Mouse (Mus musculus) heart, embryonic 12.5 days (tissue): ENCODE data around the gene Gm17657. TPM values are rescaled to one million over a fixed set of nuclear protein-coding genes. Genes with fewer than 3 reads are reported as not detected.
"Not testable (repeated sequence)": the region's sequence is repeated elsewhere in the genome, so short reads cannot be mapped to it uniquely, and the experiment has no call there.

ENCODE experiments used
- ATAC-seq: fragments of 200-750 bp; cut with Nextera tagmentation; 2 replicates; pipeline ENCODE4 v1.8.0; 2017; ENCODE audit warnings: moderate TSS enrichment, moderate library complexity; ENCODE audit not compliant: insufficient number of reproducible peaks, low FRiP score
- H3K27ac ChIP-seq: fragments of 300-500 bp; sonication (generic); 2 replicates; pipeline ENCODE4 v1.5.1; 2016; ENCODE audit warnings: mild to moderate bottlenecking, moderate library complexity; ENCODE audit not compliant: poor library complexity, severe bottlenecking
- H3K27me3 ChIP-seq: fragments of 300-500 bp; sonication (generic); replicated peaks from 2 replicates; pipeline ENCODE4 v1.6.1; 2016; ENCODE audit warnings: mild to moderate bottlenecking, moderate library complexity
- H3K36me3 ChIP-seq: fragments of 300-500 bp; sonication (generic); 2 replicates; pipeline ENCODE4 v1.6.1; 2016; ENCODE audit warnings: mild to moderate bottlenecking, moderate library complexity
- H3K4me1 ChIP-seq: fragments of 300-500 bp; sonication (generic); replicated peaks from 2 replicates; pipeline ENCODE4 v1.6.1; 2016; ENCODE audit warnings: mild to moderate bottlenecking
- H3K4me2 ChIP-seq: fragments of 300-500 bp; sonication (generic); 2 replicates; pipeline ENCODE4 v1.6.1; 2016; ENCODE audit warnings: mild to moderate bottlenecking, moderate library complexity
- H3K4me3 ChIP-seq: fragments of 300-500 bp; sonication (generic); 2 replicates; pipeline ENCODE4 v1.5.1; 2016; ENCODE audit warnings: mild to moderate bottlenecking
- H3K9ac ChIP-seq: fragments of 300-500 bp; sonication (generic); 2 replicates; pipeline ENCODE4 v1.6.1; 2016; ENCODE audit warnings: mild to moderate bottlenecking, moderate library complexity
- H3K9me3 ChIP-seq: fragments of 300-500 bp; sonication (generic); replicated peaks from 2 replicates; pipeline ENCODE4 v1.6.1; 2016; ENCODE audit warnings: mild to moderate bottlenecking, moderate library complexity
- WGBS: fragments of 180-500 bp; shearing (Covaris S2); methylation state at CpG from one replicate; pipeline ENCODE4 v1.1.7; 2016; 5-methylcytosine and 5-hydroxymethylcytosine counted together
- polyA plus RNA-seq: library from polyadenylated mRNA; unstranded; fragments of >200 nt; fragmentation: Nextera tagmentation; extraction: Ambion mirVana; gene quantifications from 2 replicates; pipeline ENCODE4 v1.2.1, GENCODE M21; 2016

The Gm17657 gene
- polyA plus RNA-seq, 1 experiment from 2014 or later: not detected

DNA sequence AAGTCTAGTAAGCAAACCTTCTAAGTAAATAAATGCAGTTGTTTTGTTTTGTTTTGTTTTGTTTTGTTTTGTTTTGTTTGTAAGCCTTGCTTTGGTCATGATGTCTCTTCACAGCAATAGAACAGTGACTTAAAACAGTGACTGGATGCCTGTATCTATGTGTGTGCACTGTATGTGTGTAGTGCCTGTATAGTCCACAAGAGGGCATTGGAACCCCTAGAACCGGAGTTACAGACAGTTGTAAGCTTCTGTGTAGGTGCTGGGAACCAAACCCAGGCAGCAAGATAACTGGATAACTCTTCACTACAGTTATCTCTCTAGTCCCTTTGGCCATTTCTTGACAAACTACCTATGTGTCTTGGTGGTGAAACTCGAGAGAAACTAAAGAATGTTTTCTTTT, 23.8 kb downstream of the Gm17657 start:
- 0 out of 2 replicates have a peak, but pooled peaks cover 5% of the 10 kb centered on the region for H3K9me3 ChIP-seq
- H3K27ac ChIP-seq: no peak overlapping the region
- 77% methylated on average over 2 of the region's 2 CpGs for WGBS
- H3K4me1 ChIP-seq: no peaks in the 10 kb centered on the region
- no peak overlapping the region for H3K4me3 ChIP-seq
- no peaks in the 10 kb centered on the region for H3K27me3 ChIP-seq
- H3K36me3 ChIP-seq: no peaks in the 10 kb centered on the region
- ATAC-seq: no peak
- H3K4me2 ChIP-seq: no peak overlapping the region
- no peak overlapping the region for H3K9ac ChIP-seq

DNA sequence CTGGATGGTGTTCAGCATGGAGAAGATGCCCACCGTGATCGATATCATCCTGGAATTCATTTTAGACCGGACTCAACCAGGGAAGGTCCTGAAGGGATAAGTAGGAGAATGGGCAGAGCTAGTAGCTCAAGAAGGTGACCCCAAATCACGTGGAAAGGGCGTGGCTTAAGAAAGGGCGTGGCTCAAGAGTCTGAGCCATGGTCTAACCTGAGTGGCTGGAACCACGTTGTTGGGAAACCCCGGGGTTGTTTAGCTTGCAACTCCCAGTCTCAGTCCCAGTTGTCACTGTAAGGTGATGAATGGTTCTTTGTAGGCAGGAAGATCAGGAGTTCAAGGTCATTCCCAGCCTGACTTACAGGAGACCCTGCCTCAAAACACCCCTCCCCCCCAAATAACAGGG, 29.7 kb downstream of the Gm17657 start:
- Histone ChIP-seq H3K9me3 (no peaks in the 10 kb centered on the region), H3K4me2 (no peak overlapping the region), H3K4me1 (no peaks in the 10 kb centered on the region), H3K9ac (no peak overlapping the region), H3K36me3 (no peaks in the 10 kb centered on the region), H3K27ac (no peak overlapping the region), H3K27me3 (no peaks in the 10 kb centered on the region), H3K4me3 (no peak overlapping the region)
- no peak for ATAC-seq
- WGBS: 70% methylated on average over 8 of the region's 8 CpGs

DNA sequence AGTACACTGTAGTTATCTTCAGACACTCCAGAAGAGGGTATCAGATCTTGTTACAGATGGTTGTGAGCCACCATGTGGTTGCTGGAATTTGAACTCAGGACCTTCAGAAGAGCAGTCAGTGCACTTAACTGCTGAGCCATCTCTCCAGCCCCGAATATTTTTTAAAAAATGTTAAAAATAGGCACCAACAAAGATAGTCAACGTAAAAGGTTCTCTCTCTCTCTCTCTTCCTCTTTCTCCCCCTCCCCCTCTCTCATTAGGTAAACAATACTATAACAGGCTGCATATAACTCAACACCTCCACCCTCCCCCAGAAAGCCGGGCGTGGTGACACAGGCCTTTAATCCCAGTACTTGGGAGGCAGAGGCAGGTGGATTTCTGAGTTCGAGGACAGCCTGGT, 30.8 kb downstream of the Gm17657 start:
- not testable (repeated sequence) for H3K9me3 ChIP-seq, H3K4me3 ChIP-seq, H3K36me3 ChIP-seq, ATAC-seq, H3K27ac ChIP-seq, H3K27me3 ChIP-seq, H3K9ac ChIP-seq, H3K4me1 ChIP-seq, H3K4me2 ChIP-seq
- WGBS: 85% methylated on average over 5 of the region's 5 CpGs

DNA sequence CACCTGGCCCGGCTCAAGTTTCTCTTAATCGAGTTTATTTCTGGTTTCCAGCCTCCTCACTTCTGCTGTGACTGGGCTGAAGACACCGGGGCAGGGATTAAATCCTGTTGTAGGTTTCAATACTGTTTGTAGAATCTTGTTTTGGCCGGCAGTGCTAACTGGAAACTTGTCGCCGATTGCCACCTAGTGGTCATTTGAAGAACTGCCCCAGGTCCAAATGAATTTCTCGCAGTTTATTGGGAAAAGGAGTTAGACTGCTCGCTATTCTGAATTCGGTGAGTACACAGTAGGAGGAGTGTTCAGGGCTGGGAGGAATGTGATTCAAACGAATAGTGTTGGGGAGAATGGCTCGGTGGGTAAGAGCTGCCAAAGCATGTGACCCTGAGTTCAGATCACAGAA, 35.0 kb downstream of the Gm17657 start:
- Histone ChIP-seq H3K9ac (no peak overlapping the region), H3K27ac (no peak overlapping the region), H3K9me3 (no peaks in the 10 kb centered on the region), H3K27me3 (no peaks in the 10 kb centered on the region), H3K36me3 (no peaks in the 10 kb centered on the region), H3K4me2 (no peak overlapping the region), H3K4me1 (no peaks in the 10 kb centered on the region), H3K4me3 (no peak overlapping the region)
- ATAC-seq: no peak
- whole genome bisulfite sequencing: 3% methylated on average over 11 of the region's 11 CpGs

DNA sequence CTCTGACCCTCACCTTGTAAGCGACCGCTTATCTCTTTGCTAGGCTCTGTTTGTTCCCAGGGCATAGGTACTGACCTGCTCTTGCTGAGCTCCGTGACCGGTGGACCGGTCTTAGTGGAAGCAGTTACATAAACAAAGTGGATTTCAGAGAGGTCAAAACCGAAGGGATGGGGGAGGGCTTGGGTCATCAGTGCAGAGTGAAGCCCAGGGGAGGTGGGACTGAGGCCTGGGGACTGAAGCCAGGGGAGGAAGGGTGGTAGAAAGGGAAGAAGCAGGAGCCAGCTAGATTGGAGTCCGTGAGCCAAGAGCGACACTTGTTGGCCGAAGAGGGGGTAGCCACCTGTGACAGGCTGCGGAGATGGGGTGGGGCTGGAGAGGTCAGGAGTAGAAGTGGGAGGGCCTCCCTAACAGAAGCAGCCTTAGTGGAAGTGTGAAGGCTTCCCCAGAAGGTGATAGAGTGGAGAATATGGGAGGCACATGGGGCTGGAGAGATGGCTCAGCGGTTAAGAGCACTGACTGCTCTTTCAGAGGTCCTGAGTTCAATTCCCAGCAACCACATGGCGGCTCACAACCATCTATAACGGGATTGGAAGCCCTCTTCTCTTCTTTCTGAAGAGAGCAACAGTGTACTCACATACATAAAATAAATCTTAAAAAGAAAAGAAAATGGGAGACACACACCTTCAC, 36.3 kb downstream of the Gm17657 start:
- H3K9ac ChIP-seq: no peak overlapping the region
- H3K36me3 ChIP-seq: no peaks in the 10 kb centered on the region
- peak; percentile 76 for ATAC-seq
- no peaks in the 10 kb centered on the region for H3K9me3 ChIP-seq
- H3K4me3 ChIP-seq: no peak overlapping the region
- no peaks in the 10 kb centered on the region for H3K27me3 ChIP-seq
- H3K4me1 ChIP-seq: no peaks in the 10 kb centered on the region
- no peak overlapping the region for H3K4me2 ChIP-seq
- H3K27ac ChIP-seq: no peak overlapping the region
- 29% methylated on average over 13 of the region's 13 CpGs for WGBS

DNA sequence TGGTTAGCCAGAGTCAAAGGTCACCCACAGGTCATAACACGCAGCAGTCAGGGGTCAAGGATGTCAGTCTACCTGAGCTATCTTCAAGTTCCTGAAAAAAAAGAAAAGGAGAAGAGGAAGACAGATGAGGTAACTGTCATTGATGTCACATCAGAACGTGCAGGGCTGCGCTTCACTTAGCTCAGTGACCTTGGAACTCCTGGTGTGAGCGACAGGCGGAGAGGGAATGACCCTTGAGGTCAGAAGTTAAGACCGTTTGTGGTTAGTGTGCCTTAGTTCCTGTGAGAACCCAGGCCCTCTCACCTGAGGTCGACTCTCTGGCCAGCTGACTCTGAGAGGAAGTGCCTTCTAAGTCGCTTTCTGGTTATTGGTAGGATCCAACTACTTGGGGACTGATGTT, 38.7 kb downstream of the Gm17657 start:
- Histone ChIP-seq H3K27ac (no peak overlapping the region), H3K4me1 (no peaks in the 10 kb centered on the region), H3K9me3 (no peaks in the 10 kb centered on the region), H3K27me3 (no peaks in the 10 kb centered on the region), H3K36me3 (no peaks in the 10 kb centered on the region), H3K4me3 (no peak overlapping the region), H3K9ac (no peak overlapping the region), H3K4me2 (no peak overlapping the region)
- WGBS: 57% methylated on average over 8 of the region's 8 CpGs
- no peak for ATAC-seq

DNA sequence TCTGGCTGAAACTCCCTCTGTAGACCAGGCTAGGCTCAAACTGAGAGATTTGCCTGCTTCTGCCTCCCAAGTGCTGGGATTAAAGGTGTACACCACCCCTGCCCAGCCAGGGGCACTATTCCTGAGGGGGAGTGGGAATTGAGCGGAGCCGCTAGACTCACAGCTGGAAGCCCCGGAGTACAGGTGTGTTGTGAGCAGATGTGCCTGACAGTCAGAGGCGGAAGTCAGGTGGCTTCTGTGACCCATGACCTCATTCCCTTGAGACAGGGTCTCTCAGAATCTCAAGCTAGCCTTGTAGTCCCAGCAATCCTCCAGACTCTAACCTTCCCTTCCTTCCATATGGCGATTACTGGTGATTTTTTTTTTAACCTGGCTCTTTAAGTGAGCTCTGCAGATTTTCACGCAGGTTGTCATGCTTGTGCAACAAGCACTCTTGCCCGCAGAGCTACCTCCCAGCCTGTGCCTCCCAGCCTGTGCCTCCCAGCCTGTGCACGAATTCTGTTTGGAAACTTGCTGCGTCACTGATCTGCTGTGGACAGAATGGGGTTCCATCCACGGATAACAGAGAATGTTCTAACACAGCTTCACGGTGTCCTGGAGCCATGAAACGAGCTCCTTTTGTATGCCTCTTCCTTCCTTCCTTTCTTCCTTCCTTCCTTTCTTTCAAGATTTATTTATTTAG, 40.4 kb downstream of the Gm17657 start:
- Histone ChIP-seq H3K4me1 (no peaks in the 10 kb centered on the region), H3K27ac (no peak overlapping the region; the same call in 1 of the 2 replicates), H3K4me3 (no peak overlapping the region), H3K9me3 (no peaks in the 10 kb centered on the region), H3K36me3 (no peaks in the 10 kb centered on the region), H3K4me2 (no peak overlapping the region), H3K9ac (no peak overlapping the region), H3K27me3 (no peaks in the 10 kb centered on the region)
- peak; percentile 86 for ATAC-seq
- WGBS: 65% methylated on average over 12 of the region's 12 CpGs

DNA sequence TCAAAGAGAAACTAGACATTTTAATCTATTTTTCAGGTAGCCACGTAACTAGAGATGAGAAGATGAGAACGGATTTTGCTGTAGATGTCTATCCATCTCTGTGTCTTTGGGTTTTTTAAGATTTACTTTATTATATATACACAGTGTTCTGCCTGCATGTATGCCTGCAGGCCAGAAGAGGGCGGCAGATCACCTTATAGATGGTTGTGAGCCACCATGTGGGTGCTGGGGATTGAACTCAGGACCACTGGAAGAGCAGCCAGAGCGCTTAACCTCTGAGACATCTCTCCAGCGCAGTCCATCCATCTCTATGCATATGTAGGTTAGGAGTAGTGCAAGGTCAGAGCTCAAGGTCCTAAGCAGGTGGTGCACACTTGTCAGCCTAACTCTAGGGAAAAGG, 45.7 kb downstream of the Gm17657 start:
- no peaks in the 10 kb centered on the region for H3K27me3 ChIP-seq
- ATAC-seq: no peak
- no peak overlapping the region for H3K4me2 ChIP-seq
- no peaks in the 10 kb centered on the region for H3K36me3 ChIP-seq
- no peak overlapping the region for H3K4me3 ChIP-seq
- 80% methylated on average over 5 of the region's 5 CpGs for WGBS
- H3K27ac ChIP-seq: no peak overlapping the region
- H3K4me1 ChIP-seq: peaks cover 8% of the 10 kb centered on the region; the same call in 1 of the 2 replicates
- no peaks in the 10 kb centered on the region for H3K9me3 ChIP-seq
- no peak overlapping the region for H3K9ac ChIP-seq

DNA sequence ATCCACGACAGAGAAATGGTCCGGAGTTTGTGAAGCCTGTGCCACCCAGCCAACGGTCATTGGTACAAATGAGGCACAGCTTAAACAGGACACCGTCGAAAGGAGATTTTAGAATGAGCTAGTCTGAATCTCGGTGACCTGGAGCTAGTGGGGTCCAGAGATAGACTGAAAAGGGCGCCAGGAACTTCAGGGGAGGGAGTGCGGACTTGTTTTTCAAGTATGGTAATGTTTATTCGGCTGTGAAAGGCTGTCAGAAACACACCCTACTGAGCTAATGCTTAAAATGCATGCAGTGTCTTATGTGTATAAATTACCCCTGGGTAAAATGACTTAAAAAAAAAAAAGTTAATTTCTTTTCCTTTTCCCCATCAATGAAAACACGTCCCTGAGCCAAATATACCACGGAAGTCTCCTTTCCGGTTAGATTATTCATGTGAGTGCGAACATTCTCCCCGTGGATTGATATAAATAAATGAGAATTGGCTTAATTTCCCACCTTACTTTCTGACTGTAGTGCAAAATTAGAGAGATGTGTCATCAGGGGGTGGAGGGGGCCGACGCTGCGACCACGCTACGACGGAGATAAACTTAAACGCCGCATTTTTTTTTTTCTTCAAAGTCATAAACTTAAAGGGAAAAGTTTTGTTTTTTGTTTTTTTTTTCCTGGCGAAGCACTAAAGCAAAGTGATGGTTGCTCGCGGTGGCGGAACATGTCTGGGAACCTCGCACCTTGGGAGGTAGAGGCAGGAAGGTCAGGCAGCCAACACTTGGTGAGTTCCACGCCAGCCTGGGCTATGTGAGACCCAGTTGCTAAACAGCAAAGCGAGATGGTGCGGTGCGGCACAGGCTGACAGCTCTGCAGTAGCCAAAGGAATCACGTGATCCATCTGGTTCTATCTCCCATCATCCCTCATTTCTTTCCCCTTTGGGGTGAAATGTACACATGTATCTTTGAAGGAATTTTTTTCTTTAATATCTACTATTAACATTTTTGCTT, 46.5 kb downstream of the Gm17657 start:
- peak overlapping the region; percentile 20 for H3K4me3 ChIP-seq
- peaks cover 12% of the 10 kb centered on the region; the same call in 1 of the 2 replicates for H3K4me1 ChIP-seq
- H3K27me3 ChIP-seq: no peaks in the 10 kb centered on the region
- H3K9me3 ChIP-seq: no peaks in the 10 kb centered on the region
- H3K27ac ChIP-seq: 0 out of 2 replicates have a peak overlapping the region, but pooled peaks have one; percentile 40
- 8% methylated on average over 32 of the region's 32 CpGs for WGBS
- ATAC-seq: no peak
- no peaks in the 10 kb centered on the region for H3K36me3 ChIP-seq
- peak overlapping the region; percentile 11; the same call in 1 of the 2 replicates for H3K9ac ChIP-seq
- peak overlapping the region; percentile 60 for H3K4me2 ChIP-seq

DNA sequence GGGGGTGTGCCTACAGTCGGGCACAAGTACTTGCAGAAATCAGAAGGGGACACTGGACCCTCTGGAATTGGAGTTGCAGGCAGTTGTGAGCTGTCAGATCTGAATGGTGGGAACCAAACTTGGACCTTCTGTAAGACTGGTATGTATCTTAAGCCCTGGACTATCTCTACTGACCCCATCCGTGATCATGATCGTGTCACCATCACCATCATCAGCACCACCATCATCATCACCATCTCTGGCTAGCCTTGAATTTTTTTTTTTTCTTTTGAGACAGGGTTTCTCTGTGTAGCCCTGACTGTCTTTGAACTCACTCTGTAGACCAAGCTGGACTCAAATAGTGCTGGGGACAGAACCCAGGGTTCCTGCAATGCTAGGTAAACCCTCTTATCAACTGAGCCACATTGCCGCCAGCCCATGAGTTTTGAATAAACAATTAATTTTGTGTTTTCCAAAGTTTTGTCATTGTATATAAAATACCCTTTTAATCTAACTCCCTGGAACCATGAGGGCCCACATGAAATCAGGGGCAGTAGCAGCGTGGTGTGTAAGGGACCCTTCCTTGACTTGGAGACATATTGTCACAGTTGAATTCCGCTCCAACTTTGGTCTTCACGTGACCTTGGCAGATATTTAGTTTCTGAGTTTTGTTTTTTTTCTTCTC, 47.3 kb downstream of the Gm17657 start:
- Histone ChIP-seq H3K4me1 (peaks cover 13% of the 10 kb centered on the region; the same call in 1 of the 2 replicates), H3K9ac (no peak overlapping the region), H3K36me3 (no peaks in the 10 kb centered on the region), H3K4me3 (no peak overlapping the region), H3K9me3 (no peaks in the 10 kb centered on the region), H3K27me3 (no peaks in the 10 kb centered on the region), H3K27ac (0 out of 2 replicates have a peak overlapping the region, but pooled peaks have one; percentile 40), H3K4me2 (peak overlapping the region; percentile 48)
- ATAC-seq: no peak
- WGBS: 61% methylated on average over 7 of the region's 7 CpGs
